Mouse (Mus musculus) hematopoietic multipotent progenitor cell, adult 10-12 weeks (in vitro differentiated cells): ENCODE results near the gene Lck. TPM values are rescaled to one million over a fixed set of nuclear protein-coding genes. Genes with fewer than 3 reads are reported as not detected.

Experiments
- polyA plus RNA-seq: library from polyadenylated mRNA; stranded (reverse); fragments of >175 nt; gene quantifications from 2 replicates; pipeline ENCODE4 v1.2.3, GENCODE M21; 2012; ENCODE audit warnings: low replicate concordance

The Lck gene
- polyA plus RNA-seq, result 158 and 171 TPM in 2 replicates

DNA sequence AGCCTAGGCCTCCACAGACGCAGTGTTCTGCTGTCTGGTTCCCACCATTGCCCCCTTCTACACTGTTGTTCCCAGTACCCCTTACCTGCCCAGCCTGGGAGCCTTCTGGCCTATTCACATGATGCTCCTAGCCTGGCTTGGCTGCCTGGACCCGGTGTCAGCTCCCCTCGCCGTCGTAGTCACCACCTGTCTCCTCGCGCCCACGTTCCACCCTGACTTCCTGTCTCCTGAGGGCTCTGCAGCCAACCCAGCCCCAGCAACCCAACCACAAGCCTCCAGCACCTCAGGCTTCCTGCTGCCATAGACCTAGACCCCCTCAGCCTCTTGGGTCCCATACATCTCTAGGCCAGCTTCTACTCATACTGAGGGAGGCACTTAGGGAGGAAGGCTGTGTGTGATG is at the start of gene Lck:
Gene Lck (minus strand): TSS at position 212 of the 400 bp plus-strand sequence.

DNA sequence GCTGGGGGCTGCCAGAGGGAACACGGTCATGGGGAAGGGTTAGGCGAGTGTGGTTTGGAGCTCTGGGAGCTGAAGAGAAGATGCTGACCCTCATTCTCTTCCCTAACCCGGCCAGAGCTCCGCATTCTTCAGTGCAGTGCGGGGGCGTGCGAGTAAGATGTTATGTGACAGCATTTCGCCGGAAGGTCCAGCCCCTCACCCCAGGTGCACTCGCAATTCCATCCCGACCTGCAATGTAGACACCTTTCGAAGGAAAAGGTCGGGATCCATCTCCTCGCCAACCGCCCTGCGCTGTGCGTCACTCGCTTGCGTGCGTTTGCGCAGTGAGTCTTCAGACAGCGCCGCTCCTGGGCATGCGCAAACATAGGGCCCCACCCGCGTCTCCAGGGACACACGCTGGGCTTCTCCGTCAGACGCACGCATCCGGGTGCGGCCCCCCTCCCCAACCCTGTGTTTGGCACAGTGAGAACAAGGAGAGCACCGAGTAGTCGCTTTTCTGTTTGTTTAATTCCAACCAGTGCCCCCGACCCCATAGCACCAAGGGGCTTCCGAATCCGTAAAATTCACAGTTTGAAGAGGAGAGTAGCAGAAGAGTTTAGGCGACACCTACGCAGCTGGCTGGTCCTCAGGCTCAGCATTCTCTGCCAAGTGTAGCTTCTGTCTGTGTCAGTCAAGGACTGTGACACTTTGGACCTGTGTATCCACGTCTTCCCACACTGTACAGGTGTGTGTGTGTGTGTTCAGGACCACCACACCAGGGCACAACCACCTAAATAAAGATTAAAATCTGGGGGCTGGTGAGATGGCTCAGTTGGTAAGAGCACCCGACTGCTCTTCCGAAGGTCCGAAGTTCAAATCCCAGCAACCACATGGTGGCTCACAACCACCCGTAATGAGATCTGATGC is 45.6 kb upstream of the Lck start, which contains the start of gene Iqcc:
Gene Iqcc (minus strand): TSS at position 314 of the 906 bp plus-strand sequence.

DNA sequence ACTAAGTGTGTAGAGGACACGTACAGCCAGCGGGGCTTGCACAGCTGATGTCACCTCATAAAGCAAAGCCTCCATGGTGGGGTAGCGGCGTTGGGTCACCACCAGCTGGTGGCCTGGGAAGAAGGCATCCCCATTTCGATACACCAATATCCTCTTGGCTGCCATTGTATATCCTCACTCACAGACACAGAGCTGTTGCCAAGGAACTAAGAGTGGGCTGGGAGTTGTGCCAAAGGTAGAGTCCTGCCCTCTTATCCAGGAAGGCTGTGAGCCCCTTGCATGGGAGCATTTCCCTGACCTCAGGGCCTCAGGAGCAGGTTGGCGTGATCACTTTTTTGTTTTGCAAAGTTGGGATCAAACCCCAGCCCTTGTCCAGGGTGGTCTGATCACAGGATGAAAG is 40.7 kb upstream of the Lck start, which contains the start of gene Dcdc2b:
Gene Dcdc2b (minus strand): TSS at position 165 of the 400 bp plus-strand sequence.

DNA sequence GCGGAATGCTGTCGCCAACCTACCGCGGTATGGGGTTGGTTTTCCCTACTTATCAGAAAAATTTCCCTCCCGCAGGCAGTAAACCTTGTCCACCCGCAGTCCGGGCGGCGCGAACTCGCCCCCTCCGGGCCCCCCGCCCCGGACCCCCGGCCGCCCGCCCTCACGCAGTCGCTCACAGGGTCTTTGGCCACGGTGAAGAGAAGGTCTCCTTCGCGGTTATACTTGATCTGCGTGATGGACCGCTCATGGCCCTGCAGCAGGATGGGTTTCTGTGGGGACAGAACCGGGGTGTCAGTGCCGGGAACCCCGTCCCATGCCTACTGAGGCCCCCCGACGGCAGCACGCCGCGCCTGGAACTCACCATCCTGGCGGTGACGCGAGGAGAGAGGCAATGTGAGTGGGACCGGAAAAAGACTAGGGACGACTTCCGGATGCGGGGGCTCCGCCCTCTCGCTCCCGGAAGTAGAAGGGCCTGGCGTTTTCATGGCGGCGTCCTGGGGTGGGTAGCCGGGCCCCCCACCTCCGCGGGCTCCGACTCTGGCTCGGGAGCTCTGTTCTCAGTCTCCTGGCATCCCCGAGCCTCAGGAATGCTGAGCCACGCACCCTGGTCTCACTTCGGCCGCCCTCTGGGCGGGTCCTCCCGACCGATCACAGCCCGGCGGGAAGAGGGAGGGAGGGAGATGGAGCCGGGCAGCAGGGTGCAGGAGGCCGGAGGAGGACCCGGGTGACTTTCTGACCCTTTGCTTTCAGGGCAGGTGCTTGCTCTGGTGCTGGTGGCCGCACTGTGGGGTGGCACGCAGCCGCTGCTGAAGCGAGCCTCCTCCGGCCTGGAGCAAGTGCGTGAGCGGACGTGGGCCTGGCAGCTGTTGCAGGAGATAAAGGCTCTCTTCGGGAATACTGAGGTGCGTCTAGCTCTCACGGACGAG is 27.1 kb upstream of the Lck start, which contains the start of the genes Eif3i and Tmem234:
Gene Eif3i (minus strand): TSS at position 416 of the 926 bp plus-strand sequence.
Gene Tmem234 (plus strand): TSS at position 436 of the 926 bp plus-strand sequence.

DNA sequence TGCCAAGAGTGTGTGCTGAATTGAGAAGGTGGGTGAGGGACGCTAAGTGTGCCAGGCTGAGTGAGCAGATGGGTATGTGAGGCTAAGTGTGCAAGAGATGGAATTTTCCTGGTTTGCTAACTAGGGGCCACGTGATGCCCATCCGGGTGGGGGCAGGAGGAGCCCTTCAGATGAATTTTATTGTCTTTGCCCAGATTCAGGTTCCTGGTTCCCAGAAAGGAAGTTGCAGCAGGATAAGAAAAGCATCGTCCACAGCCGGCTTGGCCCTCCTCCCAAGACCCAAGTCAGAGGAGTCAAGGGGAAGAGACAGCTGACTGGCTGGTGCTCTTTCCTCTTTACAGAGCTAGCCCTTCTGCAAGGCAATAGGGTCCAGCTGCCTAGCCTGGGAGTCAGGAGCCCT is 5.0 kb upstream of the Lck start, which contains the start of gene Fam167b:
Gene Fam167b (minus strand): TSS at position 84 of the 400 bp plus-strand sequence.

DNA sequence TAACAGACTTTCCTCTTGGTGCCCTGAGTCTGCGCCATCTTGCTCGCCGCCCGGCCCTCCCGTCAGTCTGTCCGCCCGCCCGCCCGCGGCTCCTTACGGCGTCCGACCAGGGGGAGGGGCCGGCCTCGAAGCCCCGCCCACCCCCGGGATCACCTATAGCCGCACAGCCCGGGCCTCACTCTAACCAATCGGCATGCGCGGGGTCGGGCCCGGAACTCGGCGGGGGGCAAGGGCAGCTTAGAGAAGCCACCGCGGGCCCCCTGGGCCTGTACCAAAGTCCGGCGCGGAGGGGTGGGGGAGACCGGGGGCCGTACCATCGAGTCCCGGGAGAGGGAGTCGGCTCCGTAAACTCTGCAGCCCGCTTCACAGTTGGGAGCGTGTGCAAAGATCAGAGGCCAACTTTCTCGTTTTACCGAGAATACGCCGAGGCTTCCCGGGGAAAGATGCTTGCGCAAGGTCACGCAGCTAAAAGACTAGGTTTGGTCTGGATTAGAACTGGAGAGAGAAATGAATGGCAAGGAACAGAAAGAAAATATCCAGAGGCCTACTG is 30.8 kb downstream of the Lck start, which contains the start of gene Hdac1:
Gene Hdac1 (minus strand): TSS at position 122 of the 550 bp plus-strand sequence.

DNA sequence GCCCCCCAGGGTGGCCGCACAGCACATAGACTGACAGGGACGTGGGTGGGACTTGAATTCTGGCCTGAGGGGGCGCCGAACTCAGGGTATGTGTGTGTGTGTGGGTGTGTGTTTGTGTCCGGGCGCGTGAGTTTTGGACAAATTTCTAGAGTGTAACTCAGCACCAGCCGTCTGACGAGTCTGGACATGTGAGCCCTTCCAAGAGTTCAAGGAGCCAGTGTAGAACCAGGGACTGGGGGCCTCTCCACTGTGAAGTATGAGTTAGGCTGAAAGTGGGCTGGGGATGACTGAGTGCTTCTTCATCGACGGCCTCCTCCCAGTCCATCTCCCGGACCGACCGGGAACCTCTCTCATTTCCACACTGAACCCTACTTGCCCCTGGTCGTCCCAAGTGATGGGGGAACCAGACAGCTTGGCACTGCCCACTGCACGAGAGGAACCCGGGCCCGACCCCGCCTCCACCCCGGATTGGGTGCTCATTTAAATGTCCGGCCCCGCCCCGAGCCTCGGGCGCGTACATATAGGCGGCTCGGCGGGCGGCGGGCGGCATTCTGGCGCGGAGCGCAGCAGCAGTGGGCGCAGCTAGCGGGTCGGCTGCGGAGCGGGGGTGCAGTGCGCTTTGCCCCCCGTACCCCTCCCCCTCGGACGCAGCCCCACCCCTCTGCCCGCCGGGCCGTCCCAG is 60.2 kb downstream of the Lck start, which contains the start of gene Marcksl1:
Gene Marcksl1 (plus strand): TSS at position 496 of the 682 bp plus-strand sequence.

Other genes with a start within 250 kb of the Lck start
- gene Rbbp4, start 238.3 kb downstream of the Lck start, polyA plus RNA-seq, result 18.9 and 24.8 TPM in 2 replicates
- 2.6 and 4.1 TPM in 2 replicates for gene Zbtb8os, start 237.9 kb downstream of the Lck start, polyA plus RNA-seq
- 1.7 and 4.1 TPM in 2 replicates for gene Zbtb8a, start 195.5 kb downstream of the Lck start, polyA plus RNA-seq
- not detected in 2 replicates for gene Zbtb8b, start 132.8 kb downstream of the Lck start, polyA plus RNA-seq
- 27.6 and 91.6 TPM in 2 replicates for gene Bsdc1, start 112.1 kb downstream of the Lck start, polyA plus RNA-seq
- gene Tssk3, start 82.6 kb downstream of the Lck start, polyA plus RNA-seq, result 0.17 TPM in 1 of 2 replicates, not detected in the other
- 0.59 and 1.1 TPM in 2 replicates for gene Fam229a, start 82.5 kb downstream of the Lck start, polyA plus RNA-seq
- 71.7 and 221 TPM in 2 replicates for gene Marcksl1, start 60.1 kb downstream of the Lck start, polyA plus RNA-seq
- 26.7 and 62.4 TPM in 2 replicates for gene Hdac1, start 30.9 kb downstream of the Lck start, polyA plus RNA-seq
- gene Fam167b, start 4.9 kb upstream of the Lck start, polyA plus RNA-seq, result 0.84 and 2.4 TPM in 2 replicates
- 28.9 and 92.5 TPM in 2 replicates for gene Eif3i, start 27.0 kb upstream of the Lck start, polyA plus RNA-seq
- 213 and 249 TPM in 2 replicates for gene Tmem234, start 27.0 kb upstream of the Lck start, polyA plus RNA-seq
- 1.1 TPM in 1 of 2 replicates, not detected in the other for gene Dcdc2b, start 40.6 kb upstream of the Lck start, polyA plus RNA-seq
- 5.9 and 11.8 TPM in 2 replicates for gene Iqcc, start 45.5 kb upstream of the Lck start, polyA plus RNA-seq
- gene Ccdc28b, start 50.3 kb upstream of the Lck start, polyA plus RNA-seq, result 19.8 and 23.7 TPM in 2 replicates
- gene Txlna, start 67.4 kb upstream of the Lck start, polyA plus RNA-seq, result 39.5 and 49.1 TPM in 2 replicates
- gene Kpna6, start 99.1 kb upstream of the Lck start, polyA plus RNA-seq, result 8.8 and 19.4 TPM in 2 replicates
- 25.7 and 36.1 TPM in 2 replicates for gene Tmem39b, start 123.2 kb upstream of the Lck start, polyA plus RNA-seq
- 142 and 180 TPM in 2 replicates for gene Khdrbs1, start 168.7 kb upstream of the Lck start, polyA plus RNA-seq
- gene Ptp4a2, start 237.6 kb upstream of the Lck start, polyA plus RNA-seq, result 51.2 and 80.2 TPM in 2 replicates